Mouse (Mus musculus): ENCODE measurements at regions not wholly inside any gene's neighbourhood (a gene's known extent, or its start where the extent isn't known, plus 50 kb on each side); places are given as distances from the start of the nearest gene placed in this dataset.

DNA sequence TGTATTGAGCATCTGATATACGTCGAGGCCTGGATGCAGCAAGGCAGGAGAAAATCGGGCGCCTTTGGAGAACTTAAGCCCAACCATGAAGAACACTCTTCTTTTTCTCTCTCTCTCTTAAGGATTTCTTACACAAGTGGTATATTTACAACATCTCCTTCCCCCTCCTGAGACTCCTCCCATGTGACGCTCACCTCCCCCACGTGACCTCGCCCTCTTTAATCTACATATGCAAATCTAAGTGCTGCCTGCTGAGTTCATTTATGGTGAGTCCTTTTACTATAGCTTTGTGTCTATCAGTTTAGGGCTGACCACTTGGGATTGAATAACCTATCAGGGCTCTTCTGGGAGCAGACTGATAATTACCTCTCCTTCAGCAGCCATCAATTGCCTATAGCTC, 337.4 kb downstream of the Cd83 start:
- in situ Hi-C loops (cut with MboI, MseI) = no loop called here

DNA sequence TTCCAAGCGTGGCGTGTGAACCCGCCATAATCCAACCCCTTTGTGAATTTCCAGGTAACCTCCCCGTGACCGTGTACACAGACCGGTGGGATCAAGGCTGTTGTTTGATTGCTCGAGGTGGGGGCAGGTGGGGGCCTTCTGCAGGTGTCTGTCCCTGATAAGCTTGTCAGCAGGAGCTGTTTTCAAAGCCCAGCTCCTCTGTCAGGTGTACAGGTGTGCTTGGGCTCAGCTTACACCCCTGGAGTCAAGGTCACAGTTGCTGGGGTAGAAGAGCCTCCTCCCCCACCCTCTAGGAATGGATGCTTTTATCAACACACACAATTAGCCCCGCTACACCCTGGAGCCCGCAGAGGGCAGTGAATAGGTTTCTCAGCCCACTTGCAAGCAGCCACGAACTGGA, 341.6 kb downstream of the Cd83 start:
- in situ Hi-C loops (cut with MboI, MseI) = loop anchor here (5.0 kb wide), 1 partner anchor 91 kb away; no protein-coding TSS in a partner anchor

DNA sequence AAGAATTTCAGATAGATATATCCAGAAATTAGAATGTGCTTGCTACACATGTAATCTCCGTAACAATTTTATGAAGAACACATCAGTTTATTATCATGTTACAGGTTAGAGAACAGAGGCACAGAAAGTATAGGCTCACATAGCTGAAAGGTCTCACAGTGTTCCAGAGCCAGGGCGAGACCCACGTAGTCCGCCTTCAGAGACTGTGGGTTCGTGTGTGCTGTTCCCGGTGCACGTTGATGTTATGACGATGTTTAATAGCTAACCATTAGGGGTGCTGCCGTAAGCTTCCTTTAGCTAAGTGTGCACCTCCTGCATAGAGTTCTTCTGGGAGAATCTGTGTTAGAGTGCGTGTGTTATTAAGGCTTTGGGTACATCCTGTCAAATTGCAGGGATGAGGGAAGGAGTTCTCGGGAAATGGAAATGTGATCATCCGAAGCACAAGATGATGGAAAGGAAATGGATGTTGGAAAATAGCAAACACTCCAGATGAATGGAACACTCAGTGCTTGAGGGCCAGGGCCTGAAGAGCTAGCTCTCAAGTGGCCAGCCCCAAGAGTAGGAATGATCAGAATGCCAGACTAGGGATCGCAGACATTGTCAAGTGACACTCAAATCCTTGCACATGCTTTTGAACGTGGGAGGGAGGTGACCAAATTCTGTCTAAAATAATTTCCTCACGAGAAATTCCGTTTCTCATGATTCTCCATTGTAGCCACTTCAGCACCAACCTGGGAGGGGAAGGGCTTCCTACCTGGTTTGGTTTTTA, 344.1 kb downstream of the Cd83 start:
- in situ Hi-C loops (cut with MboI, MseI) = loop anchor here (5.0 kb wide), 1 partner anchor 89 kb away; no protein-coding TSS in a partner anchor

DNA sequence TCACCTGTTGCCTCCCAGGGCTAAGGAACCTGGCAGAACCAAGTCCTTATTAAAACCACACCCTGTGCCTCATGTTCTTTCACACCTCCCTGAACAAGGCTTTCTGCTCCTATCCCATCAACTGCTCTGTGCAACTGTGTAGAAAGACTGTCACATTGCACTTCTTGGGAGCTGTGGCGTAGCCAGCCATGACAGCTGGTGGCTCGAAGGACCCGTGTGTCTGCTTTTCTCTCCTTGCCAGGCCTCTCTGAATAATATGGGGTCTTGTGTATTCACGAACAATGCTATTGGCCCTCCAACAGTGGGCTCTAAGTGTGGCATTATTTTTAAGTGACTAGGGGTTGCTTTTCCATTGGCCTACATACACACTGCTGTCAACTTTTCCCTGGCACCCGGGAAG, 347.3 kb downstream of the Cd83 start:
- in situ Hi-C loops (cut with MboI, MseI) = no loop called here

DNA sequence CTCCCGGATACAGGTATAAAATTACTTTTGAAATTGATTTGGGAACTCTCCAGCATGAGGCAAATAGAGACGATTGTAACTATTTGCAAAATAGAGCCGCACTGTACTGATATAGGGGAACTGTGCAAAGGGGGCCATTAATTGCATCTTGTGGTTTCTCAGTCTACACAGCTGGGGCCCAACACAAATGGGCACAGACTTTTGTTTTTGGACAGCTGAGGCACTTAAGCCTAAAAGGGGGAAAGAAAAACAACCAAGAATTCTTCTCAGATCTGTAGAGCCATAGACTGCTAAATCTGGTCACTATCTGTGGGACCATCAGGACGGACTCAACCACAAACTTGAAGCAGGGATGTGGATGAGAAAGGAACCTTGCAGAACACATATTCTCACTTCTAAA, 347.9 kb downstream of the Cd83 start:
- in situ Hi-C loops (cut with MboI, MseI) = no loop called here

DNA sequence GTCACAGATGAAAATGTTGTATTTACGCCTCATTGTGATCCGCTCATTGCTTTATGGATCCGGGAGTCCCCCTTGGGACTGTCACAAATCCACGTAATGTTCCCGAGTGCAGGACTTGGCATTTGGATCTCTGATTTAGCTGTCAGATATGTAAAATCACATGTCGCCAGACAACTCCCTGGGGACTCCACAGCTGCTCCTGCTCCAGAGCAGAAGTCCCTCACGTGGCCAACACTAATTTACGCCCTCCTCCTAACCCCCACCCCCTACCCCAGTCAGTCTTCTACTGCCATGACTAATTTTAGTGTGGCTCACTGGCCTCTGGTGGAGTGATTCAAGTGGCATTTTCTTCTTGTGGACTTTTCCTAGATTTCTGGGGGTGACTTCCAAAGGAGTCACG, 348.9 kb downstream of the Cd83 start:
- in situ Hi-C loops (cut with MboI, MseI) = no loop called here

DNA sequence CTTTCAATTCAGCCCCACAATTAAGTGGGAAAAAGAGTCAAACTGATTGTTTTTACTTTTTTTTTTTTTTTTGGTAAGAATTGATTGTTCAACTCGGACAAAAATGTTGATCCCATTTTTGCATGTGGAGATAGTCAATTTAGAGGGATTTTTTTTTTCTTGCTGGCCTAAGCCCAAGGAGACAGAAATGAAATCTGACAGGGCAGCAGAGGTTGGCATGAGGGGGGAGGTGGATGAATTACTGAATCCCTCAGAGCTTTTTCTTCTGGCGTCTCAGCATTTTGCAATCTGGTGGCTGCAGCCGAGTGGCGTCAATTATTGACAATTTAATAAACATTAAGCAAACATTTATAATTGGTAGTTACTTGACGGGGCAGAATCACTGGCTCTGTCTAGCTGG, 356.6 kb downstream of the Cd83 start:
- in situ Hi-C loops (cut with MboI, MseI) = no loop called here

DNA sequence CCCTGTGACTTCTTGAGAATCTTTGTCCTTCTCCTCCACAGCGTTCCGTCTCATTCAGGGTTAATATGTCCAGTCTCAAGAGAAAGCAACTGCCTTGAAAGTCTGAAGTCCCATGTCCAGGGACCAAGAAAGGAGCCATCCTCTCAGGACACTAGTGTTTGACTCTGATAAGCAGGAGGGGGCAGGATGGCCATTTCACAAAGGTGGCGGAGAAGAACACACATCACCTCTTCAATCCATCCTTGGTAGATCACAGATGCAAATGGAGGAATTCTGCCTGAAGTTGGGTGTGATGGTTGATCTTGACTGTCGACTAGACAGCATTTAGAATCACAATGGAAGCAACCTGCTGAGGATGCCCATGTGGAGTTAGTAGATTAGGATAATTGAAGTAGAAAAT, 360.9 kb downstream of the Cd83 start:
- in situ Hi-C loops (cut with MboI, MseI) = no loop called here

DNA sequence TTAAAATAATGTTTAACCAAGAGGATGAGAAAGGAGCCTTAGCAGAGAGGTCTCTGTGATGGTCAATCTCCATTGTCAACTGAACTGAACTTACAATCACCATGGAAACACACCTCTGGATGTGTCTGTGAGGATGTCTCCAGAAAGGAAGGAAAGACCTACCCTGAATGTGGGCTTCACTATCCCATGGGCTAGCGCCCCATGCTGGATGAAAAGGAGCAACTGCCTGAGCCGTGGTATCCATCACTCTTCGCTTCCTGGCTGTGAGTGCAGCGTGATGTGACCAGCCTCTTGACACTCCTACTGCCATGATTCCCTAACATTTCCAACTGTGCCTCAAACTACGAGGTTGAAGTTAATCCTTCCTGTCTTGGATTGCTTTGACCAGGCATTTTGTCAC, 363.3 kb downstream of the Cd83 start:
- in situ Hi-C loops (cut with MboI, MseI) = no loop called here

DNA sequence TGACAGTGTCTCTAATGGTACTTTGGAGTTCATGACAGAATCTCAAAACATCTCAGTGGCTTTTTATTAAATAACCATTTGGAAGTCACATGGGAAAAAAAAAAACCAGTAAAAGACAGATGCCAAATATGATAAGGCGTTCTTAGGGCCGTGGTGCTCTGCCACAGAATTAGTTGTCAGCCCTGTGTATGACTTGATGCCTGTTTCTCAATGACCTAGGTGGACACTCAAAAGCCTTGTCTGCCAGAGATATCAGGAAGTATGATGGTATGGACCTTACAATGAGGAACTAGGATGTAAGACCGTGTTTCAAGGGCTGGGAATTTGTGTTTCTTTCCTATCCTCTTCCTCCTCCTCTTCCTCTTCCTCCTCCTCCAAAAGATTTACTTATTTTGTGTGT, 364.9 kb downstream of the Cd83 start:
- in situ Hi-C loops (cut with MboI, MseI) = no loop called here

DNA sequence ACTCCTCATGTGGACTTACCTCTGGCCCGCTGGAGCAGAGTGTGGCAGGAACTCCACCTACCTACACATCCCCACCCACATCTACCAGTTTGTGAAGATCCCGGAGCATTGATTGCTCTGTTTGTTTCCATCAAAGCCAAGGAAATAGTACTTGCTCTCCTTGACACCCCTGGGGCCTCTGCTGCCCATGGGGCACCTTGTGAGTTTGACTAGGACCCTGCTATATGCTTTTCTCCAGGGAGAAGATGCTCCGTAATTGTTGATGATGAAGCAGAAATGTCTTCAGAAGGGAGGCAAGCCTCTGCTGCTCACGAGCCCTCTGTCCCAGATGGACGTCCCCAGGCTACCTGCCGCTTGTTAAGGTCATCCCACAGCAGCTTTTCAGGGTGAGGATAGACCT, 367.0 kb downstream of the Cd83 start:
- in situ Hi-C loops (cut with MboI, MseI) = no loop called here

DNA sequence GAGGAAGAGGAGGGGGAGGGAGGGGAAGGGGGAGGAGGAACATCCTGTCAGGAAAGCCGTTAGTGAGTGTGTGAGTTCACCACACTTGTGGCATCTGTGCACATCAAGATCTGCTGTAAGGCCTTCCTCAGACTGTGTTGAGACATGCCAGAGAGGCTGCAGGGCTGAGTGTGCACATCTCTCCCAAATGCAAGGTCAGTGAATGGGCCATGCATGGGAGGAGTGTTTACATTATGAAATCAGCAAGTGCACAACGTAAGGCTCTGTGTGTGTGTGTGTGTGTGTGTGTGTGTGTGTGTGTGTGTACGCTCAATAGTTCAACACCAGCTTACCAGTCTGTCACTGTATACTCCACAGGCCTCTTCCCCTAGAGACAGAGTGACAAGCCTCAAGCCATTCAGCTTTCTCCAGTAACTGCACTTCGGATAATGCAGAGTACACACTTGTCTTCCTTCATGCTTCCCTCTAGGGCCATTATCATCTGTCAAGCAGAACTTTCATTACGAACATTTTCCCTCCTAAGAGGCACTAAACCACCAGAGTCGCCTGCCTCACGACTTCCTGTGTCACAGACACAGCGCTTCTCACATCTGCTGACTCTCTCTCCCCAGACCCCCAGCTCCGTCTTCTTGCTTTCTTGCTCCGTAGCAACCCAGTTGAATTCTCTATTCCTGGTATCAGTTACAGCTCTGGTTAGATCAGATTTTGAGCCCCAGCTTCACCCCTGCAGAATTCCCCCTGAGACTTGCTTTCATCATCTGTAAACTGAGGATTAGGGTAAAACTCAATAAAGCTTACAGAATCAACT, 368.4 kb downstream of the Cd83 start:
- in situ Hi-C loops (cut with MboI, MseI) = no loop called here

DNA sequence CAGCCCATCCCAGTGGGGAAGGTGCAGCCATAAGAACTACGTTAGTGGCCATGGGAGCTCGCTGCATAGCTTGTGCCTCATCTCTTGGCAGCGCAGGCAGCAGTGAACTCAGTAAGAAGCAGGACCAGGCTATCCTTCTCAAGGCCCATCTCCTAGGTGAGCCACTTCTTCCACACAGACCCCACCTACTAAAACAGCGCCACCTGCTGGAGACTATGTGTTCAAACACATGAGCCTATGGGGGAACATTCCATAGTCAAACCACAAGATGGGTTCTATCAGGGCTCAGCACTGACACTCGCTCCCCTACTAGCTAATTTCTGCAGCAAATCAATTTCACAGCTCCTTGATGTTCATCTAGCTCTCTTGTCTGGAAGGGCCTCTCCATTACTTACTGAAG, 369.2 kb downstream of the Cd83 start:
- in situ Hi-C loops (cut with MboI, MseI) = no loop called here

DNA sequence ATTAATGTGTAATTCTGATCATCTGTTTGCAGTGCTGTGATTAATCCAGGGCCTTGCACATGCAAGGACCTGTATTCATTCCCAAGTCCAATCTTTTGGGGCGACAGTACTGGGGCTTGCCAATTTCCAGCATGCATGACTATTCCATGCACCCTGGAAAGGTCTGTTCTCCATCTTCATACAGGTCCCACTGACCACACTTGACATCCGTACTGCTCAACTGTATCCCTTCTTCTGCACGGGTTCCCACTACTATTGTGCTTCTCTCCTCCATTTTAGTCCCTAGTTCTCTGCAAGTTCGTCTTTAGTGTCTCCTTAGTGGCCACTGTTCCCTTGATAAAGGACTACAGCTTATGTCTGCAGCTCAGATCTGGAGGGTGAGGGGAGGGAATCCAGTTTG, 371.4 kb downstream of the Cd83 start:
- in situ Hi-C loops (cut with MboI, MseI) = no loop called here

DNA sequence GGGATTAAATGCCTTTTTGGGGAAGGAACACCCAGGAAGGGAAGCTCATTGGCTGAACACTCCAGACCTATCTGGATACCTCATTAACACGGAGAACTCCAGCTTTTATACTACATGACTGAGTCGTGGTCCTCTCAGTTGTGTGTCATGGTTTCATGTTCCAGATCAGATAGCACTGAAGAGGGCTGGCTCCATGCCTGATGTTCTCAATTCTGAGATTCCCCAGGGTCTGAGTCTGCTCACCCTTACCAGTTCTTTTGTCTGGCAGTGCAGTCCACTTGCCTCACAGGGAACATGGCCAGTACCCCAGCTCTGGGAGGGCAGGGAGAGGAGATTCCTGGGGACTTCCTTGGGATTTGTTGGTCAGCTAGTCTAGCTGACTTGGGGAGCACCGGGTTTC, 372.0 kb downstream of the Cd83 start:
- in situ Hi-C loops (cut with MboI, MseI) = no loop called here

DNA sequence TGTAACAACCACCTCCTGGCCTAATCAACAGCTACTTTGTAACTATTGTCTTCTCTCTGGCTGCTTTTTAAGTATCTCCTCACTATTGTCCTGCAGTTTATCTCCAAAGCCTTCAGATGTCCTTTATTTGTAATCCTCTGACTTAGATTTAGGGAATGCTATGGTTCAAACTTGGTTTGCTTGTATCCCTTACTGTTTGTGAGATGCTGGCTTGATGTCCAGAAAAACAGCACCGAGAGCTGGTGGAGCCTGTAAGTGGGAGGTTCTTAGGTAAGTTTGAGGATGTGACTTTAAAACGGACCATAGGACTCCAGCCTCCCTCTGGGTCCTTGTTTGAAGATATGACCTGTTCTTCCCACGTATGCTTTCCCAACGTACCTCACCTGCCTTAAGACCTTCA, 372.7 kb downstream of the Cd83 start:
- in situ Hi-C loops (cut with MboI, MseI) = no loop called here

DNA sequence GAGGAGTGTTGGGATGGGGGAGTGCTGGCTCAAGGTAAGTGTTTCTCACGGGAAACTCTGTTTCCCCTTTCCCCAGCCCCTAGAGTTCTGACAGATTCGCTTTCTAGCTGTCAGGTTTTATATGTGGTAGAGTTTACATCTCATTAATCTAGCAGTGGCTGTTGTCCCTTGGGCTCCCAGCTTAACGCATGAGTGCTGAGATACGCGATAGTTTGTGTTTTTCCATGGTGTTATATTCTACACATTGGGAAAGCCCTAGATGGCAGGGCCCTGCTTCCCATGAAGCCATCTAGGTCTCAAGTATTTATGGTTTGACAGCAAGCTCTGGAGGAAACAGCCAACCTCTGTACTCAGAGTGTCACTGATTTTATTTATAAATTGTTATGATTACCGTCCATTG, 373.8 kb downstream of the Cd83 start:
- in situ Hi-C loops (cut with MboI, MseI) = no loop called here

DNA sequence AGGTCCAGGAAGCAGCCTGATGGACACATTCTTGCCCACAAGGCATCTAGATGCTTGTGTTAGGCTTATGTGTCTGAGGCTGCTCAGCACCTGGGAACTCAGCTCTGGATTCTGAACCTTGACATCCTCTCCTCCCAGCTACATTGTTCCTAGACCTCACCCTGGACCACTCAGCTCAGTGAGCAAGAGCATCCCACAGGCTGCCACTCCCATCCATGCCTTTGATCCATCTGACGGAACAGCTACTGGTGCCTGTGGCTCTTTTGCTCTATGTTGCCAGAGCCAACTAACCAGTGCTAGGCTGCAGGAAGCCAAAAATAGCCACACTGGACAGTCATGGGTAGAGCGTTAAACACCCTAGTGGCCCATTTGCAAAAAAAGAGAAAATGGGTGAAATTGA, 374.8 kb downstream of the Cd83 start:
- in situ Hi-C loops (cut with MboI, MseI) = no loop called here

DNA sequence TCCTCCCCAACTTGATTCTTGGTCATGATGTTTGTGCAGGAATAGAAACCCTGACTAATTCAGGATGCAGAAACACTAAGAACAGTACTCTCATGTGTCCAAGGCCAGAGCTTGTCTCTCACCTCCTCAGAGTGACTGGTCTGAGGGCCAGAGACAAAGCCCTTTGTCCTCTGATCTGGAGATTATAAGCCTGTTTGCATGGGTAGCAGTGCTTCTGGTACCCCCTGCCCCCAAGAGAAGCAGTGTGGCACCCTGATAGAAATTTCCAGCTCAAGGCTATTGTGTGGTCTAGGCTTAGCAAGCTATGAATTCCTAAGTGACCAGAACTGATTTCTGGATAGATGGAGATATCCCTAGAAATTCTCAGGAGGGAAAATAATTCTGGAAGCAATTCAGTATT, 380.2 kb downstream of the Cd83 start:
- in situ Hi-C loops (cut with MboI, MseI) = no loop called here

DNA sequence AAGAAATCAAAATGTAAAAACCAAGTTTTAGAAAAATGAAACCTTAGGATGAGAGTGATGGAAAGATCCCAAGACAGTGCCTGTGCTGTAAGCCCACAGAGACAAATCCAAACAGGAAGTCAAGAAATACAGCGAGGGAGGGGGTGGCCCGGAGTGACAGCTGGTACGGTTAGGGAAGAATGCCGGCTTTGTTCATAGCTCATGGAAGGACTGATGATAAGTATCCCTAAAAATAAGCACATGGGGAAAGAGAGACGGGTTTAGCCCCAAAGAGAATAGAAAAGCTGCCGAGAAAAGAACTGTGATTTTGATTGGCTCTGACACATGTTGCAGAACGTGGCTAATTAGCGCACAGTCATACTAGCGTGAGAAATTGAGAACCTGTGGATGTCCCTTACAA, 382.6 kb downstream of the Cd83 start:
- in situ Hi-C loops (cut with MboI, MseI) = no loop called here

DNA sequence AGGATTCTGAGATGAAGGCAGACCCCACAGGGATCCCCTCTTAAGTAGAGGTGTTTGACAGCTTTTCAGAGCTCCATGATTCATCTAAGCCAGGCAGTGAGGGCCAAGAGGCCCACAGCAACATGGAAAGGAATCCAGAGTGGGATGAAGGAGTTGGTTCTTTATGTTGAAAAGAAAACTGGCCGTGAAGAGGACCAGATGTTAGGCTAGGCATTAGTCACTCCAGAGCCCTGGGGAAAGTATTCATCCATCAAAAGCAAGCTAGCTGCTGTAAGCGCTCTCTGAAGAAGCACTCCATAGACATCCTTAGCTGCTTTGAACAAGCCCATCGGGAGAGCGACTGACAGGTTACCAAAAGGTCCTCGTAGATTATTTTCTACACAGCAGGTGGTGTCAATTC, 383.6 kb downstream of the Cd83 start:
- in situ Hi-C loops (cut with MboI, MseI) = no loop called here

DNA sequence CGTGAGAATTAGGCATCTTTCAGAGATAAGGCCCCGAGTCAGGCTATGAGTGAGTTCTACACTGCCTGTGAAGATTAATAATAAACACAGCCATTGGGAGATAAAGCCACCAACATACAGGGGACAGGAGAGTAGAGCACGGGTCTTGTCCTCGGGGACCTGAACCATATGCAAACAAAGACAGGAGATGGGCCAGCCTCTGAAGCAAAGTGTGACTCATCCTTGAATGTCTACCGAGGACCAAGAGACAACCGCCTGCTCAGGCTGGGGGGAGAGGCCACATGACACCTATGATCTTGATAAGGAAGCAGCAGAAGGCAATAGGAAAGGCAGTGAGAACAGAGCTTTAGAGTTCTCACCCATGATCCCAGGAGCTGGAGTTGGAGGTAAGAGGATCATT, 387.1 kb downstream of the Cd83 start:
- in situ Hi-C loops (cut with MboI, MseI) = no loop called here

DNA sequence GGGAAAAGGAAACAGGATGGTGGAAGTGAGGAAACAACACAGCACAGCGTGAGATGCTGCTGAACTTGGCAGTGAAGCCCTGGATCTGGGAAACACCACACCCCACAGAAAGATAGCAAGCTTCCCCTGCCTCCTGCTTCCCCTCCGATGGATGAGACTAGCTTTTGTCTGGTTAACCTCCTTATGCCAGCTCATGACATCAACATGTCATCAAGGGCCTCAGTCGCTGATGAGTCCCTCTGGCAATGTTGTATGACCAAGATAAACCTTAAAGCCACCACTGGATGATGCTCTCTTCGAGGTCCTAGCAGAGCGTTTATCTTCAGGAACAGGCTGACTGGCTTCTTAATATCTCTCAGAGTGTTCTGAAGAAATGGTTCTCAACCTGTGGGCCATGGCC, 388.1 kb downstream of the Cd83 start:
- in situ Hi-C loops (cut with MboI, MseI) = no loop called here
